Mouse (Mus musculus): Measurements from ENCODE around the gene Vmn1r29. TPM values are rescaled to one million over a fixed set of nuclear protein-coding genes. Genes with fewer than 3 reads are reported as not detected.

The Vmn1r29 gene
- polyA plus RNA-seq (2021; fragmentation: Nextera tagmentation), result not detected in 2 replicates
- long read RNA-seq, experiment 1, result 0 reads
- long read RNA-seq, experiment 2, result 0 reads

GRCm38 (mm10) chr6:58301249-58301648, at the start of gene Vmn1r29:
Gene Vmn1r29, plus strand, starts transcription at chr6:58301549.

GRCm38 (mm10) chr6:58261737-58262136, 39.6 kb upstream of the Vmn1r29 start, which contains the start of gene Vmn1r28:
Gene Vmn1r28, plus strand, starts transcription at chr6:58262037.

Other genes with a start within 250 kb of the Vmn1r29 start
- gene Vmn1r27, start 82.7 kb upstream of the Vmn1r29 start, polyA plus RNA-seq (2021; fragmentation: Nextera tagmentation), result not detected in 2 replicates
- not detected in 2 replicates for gene Vmn1r28, start 39.5 kb upstream of the Vmn1r29 start, polyA plus RNA-seq (2021; fragmentation: Nextera tagmentation)
- gene Vmn1r30, start 141.8 kb downstream of the Vmn1r29 start, polyA plus RNA-seq (2021; fragmentation: Nextera tagmentation), result not detected in 2 replicates
- gene Vmn1r31, start 173.8 kb downstream of the Vmn1r29 start, polyA plus RNA-seq (2021; fragmentation: Nextera tagmentation), result not detected in 2 replicates

Measured in layer of hippocampus, adult 6 months (tissue).